Mouse (Mus musculus) myocyte (in vitro differentiated cells): ENCODE measurements around the gene 1810010H24Rik. TPM values are rescaled to one million over a fixed set of nuclear protein-coding genes. Genes with fewer than 3 reads are reported as not detected.

Experiments
- H3K27me3 ChIP-seq: one replicate; pipeline ENCODE4 v1.6.1; 2011; ENCODE audit not compliant: control insufficient read depth, insufficient read depth, insufficient read length
- H3K36me3 ChIP-seq: one replicate; pipeline ENCODE4 v1.6.1; 2011; ENCODE audit not compliant: control insufficient read depth, insufficient read depth
- H3K4me2 ChIP-seq: one replicate; pipeline ENCODE4 v1.6.1; 2011; ENCODE audit warnings: low read depth, control low read depth
- H3K4me3 ChIP-seq: one replicate; pipeline ENCODE4 v1.5.1; 2011; ENCODE audit warnings: mild to moderate bottlenecking, control low read depth, moderate library complexity
- H3K79me2 ChIP-seq: one replicate; pipeline ENCODE4 v1.6.1; 2011; ENCODE audit not compliant: control insufficient read depth, insufficient read depth
- H3ac ChIP-seq: one replicate; pipeline ENCODE4 v1.6.1; 2011; ENCODE audit not compliant: control insufficient read depth, insufficient read length
- CEBPB ChIP-seq: IDR thresholded peaks from 2 replicates; pipeline ENCODE4 v1.6.1; 2011; ENCODE audit warnings: mild to moderate bottlenecking, moderate library complexity; ENCODE audit not compliant: poor library complexity, insufficient read depth, severe bottlenecking
- E2F4 ChIP-seq: IDR thresholded peaks from one replicate; pipeline ENCODE4 v1.6.1; 2011; ENCODE audit warnings: mild to moderate bottlenecking, control low read depth, moderate library complexity; ENCODE audit not compliant: insufficient read depth
- MAX ChIP-seq: IDR thresholded peaks from one replicate; pipeline ENCODE4 v1.6.1; 2011; ENCODE audit warnings: low read depth, mild to moderate bottlenecking, control low read depth
- MYOD1 ChIP-seq, 3 experiments: IDR thresholded peaks; one replicate each; pipeline ENCODE4 v1.6.1; 2011; ENCODE audit warnings: control low read depth in 2 of 3, low read depth in 2 of 3, mild to moderate bottlenecking in 2 of 3, moderate library complexity in 1 of 3; ENCODE audit not compliant: insufficient read length in 2 of 3, control insufficient read depth in 1 of 3
- MYOG ChIP-seq, 3 experiments: IDR thresholded peaks; one replicate each; pipeline ENCODE4 v1.6.1; 2011; ENCODE audit warnings: control low read depth in 2 of 3, low read depth in 2 of 3, mild to moderate bottlenecking in 2 of 3; ENCODE audit not compliant: insufficient read length in 2 of 3, control insufficient read depth in 1 of 3, insufficient read depth in 1 of 3
- POLR2A ChIP-seq: IDR thresholded peaks from one replicate; pipeline ENCODE4 v1.6.1; 2011; ENCODE audit warnings: low read depth, mild to moderate bottlenecking, control low read depth, moderate library complexity; ENCODE audit not compliant: insufficient read length
- POLR2AphosphoS2 ChIP-seq: IDR thresholded peaks from one replicate; pipeline ENCODE4 v1.6.1; 2011; ENCODE audit warnings: low read depth, control low read depth; ENCODE audit not compliant: insufficient read length
- REST ChIP-seq: IDR thresholded peaks from one replicate; pipeline ENCODE4 v1.6.1; 2011; ENCODE audit warnings: mild to moderate bottlenecking, control low read depth, moderate library complexity; ENCODE audit not compliant: insufficient read depth, insufficient read length
- SRF ChIP-seq: IDR thresholded peaks from one replicate; pipeline ENCODE4 v1.6.1; 2011; ENCODE audit warnings: low read depth; ENCODE audit not compliant: control insufficient read depth, insufficient read length
- TCF12 ChIP-seq: IDR thresholded peaks from one replicate; pipeline ENCODE4 v1.6.1; 2011; ENCODE audit warnings: mild to moderate bottlenecking, control low read depth; ENCODE audit not compliant: poor library complexity, insufficient read depth, severe bottlenecking
- TCF3 ChIP-seq: IDR thresholded peaks from one replicate; pipeline ENCODE4 v1.6.1; 2011; ENCODE audit warnings: low read depth, control low read depth; ENCODE audit not compliant: insufficient read length
- USF1 ChIP-seq: IDR thresholded peaks from one replicate; pipeline ENCODE4 v1.6.1; 2011; ENCODE audit warnings: low read depth, mild to moderate bottlenecking, control low read depth, moderate library complexity
- polyA plus RNA-seq: library from polyadenylated mRNA; unstranded; fragments of >200 nt; fragmentation: generic; extraction: Trizol; gene quantifications from one replicate; pipeline ENCODE4 v1.2.1, GENCODE M21; 2012; ENCODE audit warnings: missing spikeins

1810010H24Rik gene
- polyA plus RNA-seq, 1 experiment, result 2.5 TPM

- H3K4me3 ChIP-seq, result no peak overlapping the region
- TF ChIP-seq MYOG (IDR thresholded peaks at IDR 0.05; ENCODE audit: control insufficient read depth in 1 of 3, insufficient read depth in 1 of 3, insufficient read length in 2 of 3, low read depth in 2 of 3) (no peak), E2F4 (no peak), POLR2AphosphoS2 (no peak), TCF3 (no peak), MYOD1 (IDR thresholded peaks at IDR 0.05; ENCODE audit: control insufficient read depth in 1 of 3, insufficient read length in 2 of 3, low read depth in 2 of 3) (no peak), REST (no peak), POLR2A (no peak), CEBPB (no peak), SRF (no peak), USF1 (no peak), MAX (no peak), TCF12 (no peak)
- H3ac ChIP-seq, result no peak overlapping the region
- H3K79me2 ChIP-seq, result no peaks in the 10 kb centered on the region
- H3K27me3 ChIP-seq, result no peaks in the 10 kb centered on the region
- H3K4me2 ChIP-seq, result no peak overlapping the region
- peaks cover 52% of the 10 kb centered on the region for H3K36me3 ChIP-seq
These were observed 35.5 kb downstream of the 1810010H24Rik start for GRCm38 (mm10) chr11:107060941-107061340.

- H3ac ChIP-seq, result no peak overlapping the region
- peaks cover 50% of the 10 kb centered on the region for H3K36me3 ChIP-seq
- H3K79me2 ChIP-seq, result no peaks in the 10 kb centered on the region
- H3K27me3 ChIP-seq, result no peaks in the 10 kb centered on the region
- H3K4me2 ChIP-seq, result no peak overlapping the region
- no peak overlapping the region for H3K4me3 ChIP-seq
- TF ChIP-seq TCF12 (no peak), TCF3 (no peak), MAX (no peak), SRF (no peak), E2F4 (no peak), USF1 (no peak), MYOG (IDR thresholded peaks at IDR 0.05; ENCODE audit: control insufficient read depth in 1 of 3, insufficient read depth in 1 of 3, insufficient read length in 2 of 3, low read depth in 2 of 3) (no peak), CEBPB (no peak), POLR2A (no peak), MYOD1 (IDR thresholded peaks at IDR 0.05; ENCODE audit: control insufficient read depth in 1 of 3, insufficient read length in 2 of 3, low read depth in 2 of 3) (no peak), REST (no peak), POLR2AphosphoS2 (no peak)
These were observed 37.6 kb downstream of the 1810010H24Rik start for GRCm38 (mm10) chr11:107063067-107063466.

- Histone ChIP-seq H3K4me3 (no peak overlapping the region), H3K4me2 (no peak overlapping the region), H3K36me3 (peaks cover 43% of the 10 kb centered on the region), H3ac (no peak overlapping the region), H3K27me3 (no peaks in the 10 kb centered on the region), H3K79me2 (no peaks in the 10 kb centered on the region)
- no peak for TF ChIP-seq MYOG (IDR thresholded peaks at IDR 0.05; ENCODE audit: control insufficient read depth in 1 of 3, insufficient read depth in 1 of 3, insufficient read length in 2 of 3, low read depth in 2 of 3)
- no peak for TF ChIP-seq MAX
- no peak for TF ChIP-seq REST
- TF ChIP-seq POLR2A, result no peak
- no peak for TF ChIP-seq MYOD1 (IDR thresholded peaks at IDR 0.05; ENCODE audit: control insufficient read depth in 1 of 3, insufficient read length in 2 of 3, low read depth in 2 of 3)
- TF ChIP-seq USF1, result no peak
- no peak for TF ChIP-seq CEBPB
- no peak for TF ChIP-seq TCF3
These were observed 39.1 kb downstream of the 1810010H24Rik start for GRCm38 (mm10) chr11:107064590-107064989.

GRCm38 (mm10) chr11:107065216-107065785, 39.8 kb downstream of the 1810010H24Rik start:
- TF ChIP-seq MAX (no peak), POLR2A (no peak)
- no peak overlapping the region for H3ac ChIP-seq
- H3K27me3 ChIP-seq, result no peaks in the 10 kb centered on the region
- H3K4me3 ChIP-seq, result no peak overlapping the region
- H3K36me3 ChIP-seq, result peaks cover 38% of the 10 kb centered on the region
- no peak overlapping the region for H3K4me2 ChIP-seq
- H3K79me2 ChIP-seq, result no peaks in the 10 kb centered on the region

Other genes with a start within 250 kb of the 1810010H24Rik start
- 4.4 TPM for gene Polg2, start 246.1 kb upstream of the 1810010H24Rik start, polyA plus RNA-seq
- gene Ddx5, start 236.5 kb upstream of the 1810010H24Rik start, polyA plus RNA-seq, result 198 TPM
- gene Cep95, start 236.4 kb upstream of the 1810010H24Rik start, polyA plus RNA-seq, result 3.5 TPM
- gene Smurf2, start 105.0 kb upstream of the 1810010H24Rik start, polyA plus RNA-seq, result 11.5 TPM
- 32.8 TPM for gene Kpna2, start 26.1 kb upstream of the 1810010H24Rik start, polyA plus RNA-seq
- gene Bptf, start 106.4 kb downstream of the 1810010H24Rik start, polyA plus RNA-seq, result 11.8 TPM
- 20.0 TPM for gene Nol11, start 163.7 kb downstream of the 1810010H24Rik start, polyA plus RNA-seq